Comparison of ENCODE assay signal across 20 mouse cellular contexts in genomic region chr2:118495024-118495423, GRCm38 (mm10). TPM values are rescaled to one million over a fixed set of nuclear protein-coding genes. Genes with fewer than 3 reads are reported as not detected.
DNase-seq lines count a peak whose midpoint lies in the region; ATAC-seq and TF ChIP-seq lines count a peak whose summit lies in the region.
"Had no signal": no experiment of that assay in that cellular context is flagged by ENCODE, and none has a peak within 500 bp of the region (broad histone marks: within the 10 kb centered on the region; RNA-seq: fewer than 3 reads in every experiment).

No protein-coding gene starts in this region.

- no peaks in the 10 kb centered on the region for H3K36me3 ChIP-seq in heart, postnatal 0 days (replicated peaks; ENCODE audit: control insufficient read depth, insufficient read depth, low read length)
- no peaks in the 10 kb centered on the region for H3K36me3 ChIP-seq in heart, embryonic 12.5 days
- H3K36me3 ChIP-seq in embryonic facial prominence, embryonic 10.5 days (replicated peaks) = no peaks in the 10 kb centered on the region
- H3K36me3 ChIP-seq: hindbrain, embryonic 13.5 days; limb, embryonic 15.5 days; liver, embryonic 15.5 days; neural tube, embryonic 12.5 days had no signal

- peak overlapping the region; percentile 36; the same call in 1 of the 2 replicates for H3K27ac ChIP-seq in heart, postnatal 0 days (ENCODE audit: low read depth)
- no peak overlapping the region for H3K27ac ChIP-seq in heart, embryonic 12.5 days (ENCODE audit: poor library complexity, severe bottlenecking)
- H3K27ac ChIP-seq in embryonic facial prominence, embryonic 10.5 days (replicated peaks) = peak overlapping the region; percentile 71
- H3K27ac ChIP-seq: hindbrain, embryonic 13.5 days; limb, embryonic 15.5 days; liver, embryonic 15.5 days; neural tube, embryonic 12.5 days had no signal

- H3K4me3 ChIP-seq in heart, postnatal 0 days (ENCODE audit: low read depth, low read length) = no peak overlapping the region
- no peak overlapping the region for H3K4me3 ChIP-seq in heart, embryonic 12.5 days
- H3K4me3 ChIP-seq in embryonic facial prominence, embryonic 10.5 days = no peak overlapping the region
- H3K4me3 ChIP-seq: hindbrain, embryonic 13.5 days; limb, embryonic 15.5 days; liver, embryonic 15.5 days; neural tube, embryonic 12.5 days had no signal

- TF ChIP-seq EP300 in heart, postnatal 0 days (IDR thresholded peaks at IDR 0.05; ENCODE audit: low read depth) = no peak

- intact Hi-C loops in left cerebral cortex, postnatal 25 days (cut with DNase I) = no loop called here
- intact Hi-C loops in gastrocnemius, postnatal 36 days (cut with DNase I) = loop anchor here (5.0 kb wide), 1 partner anchor 42 kb away; no protein-coding TSS in a partner anchor

- no peaks in the 10 kb centered on the region for H3K9me3 ChIP-seq in heart, postnatal 0 days (replicated peaks; ENCODE audit: control insufficient read depth, low read length)
- no peaks in the 10 kb centered on the region for H3K9me3 ChIP-seq in heart, embryonic 12.5 days (replicated peaks)
- no peaks in the 10 kb centered on the region for H3K9me3 ChIP-seq in embryonic facial prominence, embryonic 10.5 days
- H3K9me3 ChIP-seq: hindbrain, embryonic 13.5 days; limb, embryonic 15.5 days; liver, embryonic 15.5 days; neural tube, embryonic 12.5 days had no signal

- no peaks in the 10 kb centered on the region for H3K27me3 ChIP-seq in heart, postnatal 0 days (ENCODE audit: control insufficient read depth, insufficient read depth, low read length)
- no peaks in the 10 kb centered on the region for H3K27me3 ChIP-seq in heart, embryonic 12.5 days (replicated peaks)
- H3K27me3 ChIP-seq in embryonic facial prominence, embryonic 10.5 days (replicated peaks; ENCODE audit: low read depth, poor library complexity, severe bottlenecking) = no peaks in the 10 kb centered on the region
- H3K27me3 ChIP-seq: hindbrain, embryonic 13.5 days; limb, embryonic 15.5 days; liver, embryonic 15.5 days; neural tube, embryonic 12.5 days had no signal

- WGBS in heart, postnatal 0 days = 82% methylated on average over 9 of the region's 9 CpGs
- 71% methylated on average over 9 of the region's 9 CpGs for WGBS in heart, embryonic 12.5 days
- 72% methylated on average over 9 of the region's 9 CpGs for WGBS in embryonic facial prominence, embryonic 10.5 days

- H3K9ac ChIP-seq in heart, postnatal 0 days (replicated peaks; ENCODE audit: low read depth, low read length) = no peak overlapping the region
- H3K9ac ChIP-seq in heart, embryonic 12.5 days = no peak overlapping the region
- H3K9ac ChIP-seq: hindbrain, embryonic 13.5 days; limb, embryonic 15.5 days; liver, embryonic 15.5 days; neural tube, embryonic 12.5 days had no signal

- no peak overlapping the region for H3K4me2 ChIP-seq in heart, postnatal 0 days (ENCODE audit: low read depth, low read length)
- H3K4me2 ChIP-seq in heart, embryonic 12.5 days = no peak overlapping the region
- H3K4me2 ChIP-seq: hindbrain, embryonic 13.5 days; limb, embryonic 15.5 days; liver, embryonic 15.5 days; neural tube, embryonic 12.5 days had no signal

- no peak for DNase-seq in heart, postnatal 0 days (ENCODE audit: low spot score)
- peak; percentile 47 for DNase-seq in A20 (ENCODE audit: low read depth, low spot score)
- no peak for DNase-seq in embryonic facial prominence, embryonic 10.5 days (ENCODE audit: low spot score)
- peak; percentile 85 for DNase-seq in thymus, postnatal 0 days (ENCODE audit: low spot score)
- DNase-seq in left cerebral cortex, postnatal 25 days (ENCODE audit: low spot score in 2 of 2) = no peak
- no peak for DNase-seq in gastrocnemius, postnatal 36 days
- DNase-seq: adrenal gland, postnatal 25 days; cerebellum, adult 9-11 months; heart, postnatal 10 days; kidney, adult 18-20 months; kidney, postnatal 4 days; lung, postnatal 10 days; midbrain, embryonic 14.5 days had no signal

- TF ChIP-seq CTCF in heart, postnatal 0 days (IDR thresholded peaks at IDR 0.05; ENCODE audit: low read depth) = no peak

- H3K4me1 ChIP-seq in heart, postnatal 0 days (ENCODE audit: control insufficient read depth, insufficient read depth) = peaks cover 11% of the 10 kb centered on the region; the same call in 1 of the 2 replicates
- H3K4me1 ChIP-seq in heart, embryonic 12.5 days (replicated peaks) = peaks cover 28% of the 10 kb centered on the region
- peaks cover 49% of the 10 kb centered on the region for H3K4me1 ChIP-seq in embryonic facial prominence, embryonic 10.5 days

- no peak for ATAC-seq in heart, postnatal 0 days (ENCODE audit: insufficient read depth, low read depth)
- no peak for ATAC-seq in heart, embryonic 12.5 days (ENCODE audit: insufficient number of reproducible peaks, low FRiP score)
- no peak for ATAC-seq in megakaryocyte progenitor cell, adult 5-6 weeks (replicated peaks; ENCODE audit: poor library complexity)
- ATAC-seq: inflammation-experienced regulatory T-cells, adult 6 months had no signal

RNA-seq across cellular contexts. Expression of gene Srp14, which starts 15.5 kb away (rescaled TPM):
- 123 and 141 TPM in 2 replicates for total RNA-seq in heart, postnatal 0 days (2014; rRNA removed; ENCODE audit: low replicate concordance)
- polyA plus RNA-seq in heart, postnatal 0 days (2015; fragmentation: Nextera tagmentation; extraction: Ambion mirVana) = 210 and 219 TPM in 2 replicates
- polyA plus RNA-seq in heart, embryonic 12.5 days (2016; fragmentation: Nextera tagmentation; extraction: Ambion mirVana) = 191 and 198 TPM in 2 replicates
- 234 and 245 TPM in 2 replicates for polyA plus RNA-seq in embryonic facial prominence, embryonic 10.5 days (2016; fragmentation: Nextera tagmentation; extraction: Ambion mirVana)
- polyA plus RNA-seq in thymus, postnatal 0 days (2015; fragmentation: Nextera tagmentation; extraction: Ambion mirVana) = 372 and 403 TPM in 2 replicates
- 100 to 1,000 TPM; 153 to 154 TPM for total RNA-seq in left cerebral cortex, postnatal 25 days (2021)
- 100 to 1,000 TPM; 122 to 131 TPM for total RNA-seq in gastrocnemius, postnatal 36 days (2021)
- 166 and 168 TPM in 2 replicates for total RNA-seq in megakaryocyte progenitor cell, adult 5-6 weeks (2015)
- total RNA-seq in megakaryocyte progenitor cell, adult 5-6 weeks (2017) = 203 and 225 TPM in 2 replicates

RNA-seq across cellular contexts. Expression of gene Bmf, which starts 54.5 kb away (rescaled TPM):
- 12.7 and 14.5 TPM in 2 replicates for total RNA-seq in heart, postnatal 0 days (2014; rRNA removed; ENCODE audit: low replicate concordance)
- polyA plus RNA-seq in heart, postnatal 0 days (2015; fragmentation: Nextera tagmentation; extraction: Ambion mirVana) = 1.5 and 1.6 TPM in 2 replicates
- polyA plus RNA-seq in heart, embryonic 12.5 days (2016; fragmentation: Nextera tagmentation; extraction: Ambion mirVana) = 2.0 and 2.7 TPM in 2 replicates
- polyA plus RNA-seq in embryonic facial prominence, embryonic 10.5 days (2016; fragmentation: Nextera tagmentation; extraction: Ambion mirVana) = 5.6 and 6.0 TPM in 2 replicates
- 10.0 and 10.6 TPM in 2 replicates for polyA plus RNA-seq in thymus, postnatal 0 days (2015; fragmentation: Nextera tagmentation; extraction: Ambion mirVana)
- total RNA-seq in left cerebral cortex, postnatal 25 days (2021) = 1 to 10 TPM; 2.3 to 4.1 TPM
- total RNA-seq in gastrocnemius, postnatal 36 days (2021) = 1 to 10 TPM; 2.9 to 6.0 TPM
- total RNA-seq in megakaryocyte progenitor cell, adult 5-6 weeks (2015) = 0.20 and 0.56 TPM in 2 replicates
- 0.51 and 0.71 TPM in 2 replicates for total RNA-seq in megakaryocyte progenitor cell, adult 5-6 weeks (2017)

Comparison
In these comparisons a context has a peak if more than half of its experiments do, and no peak if none do; other contexts are left out.
1. DNase-seq: peak in A20 (single experiment) and thymus, postnatal 0 days (single experiment); none in heart, postnatal 0 days (single experiment), embryonic facial prominence, embryonic 10.5 days (single experiment), left cerebral cortex, postnatal 25 days (0 of 2) and gastrocnemius, postnatal 36 days (0 of 2).